Mouse (Mus musculus) monocyte, adult 59 days (primary cell): ENCODE data around the gene Fip1l1. TPM values are rescaled to one million over a fixed set of nuclear protein-coding genes. Genes with fewer than 3 reads are reported as not detected.

Source experiments
- total RNA-seq, 2 experiments: library from RNA; stranded (reverse); gene quantifications; one replicate each; pipeline ENCODE4 v1.2.4; 2023

The Fip1l1 gene
- total RNA-seq = 10 to 100 TPM; 74.0 to 80.2 TPM

GRCm38 (mm10) chr5:74535240-74536021, at the start of gene Fip1l1:
Gene Fip1l1 (plus strand): TSS chr5:74535449.

GRCm38 (mm10) chr5:74531630-74532280, 3.5 kb upstream of the Fip1l1 start, which contains the start of gene Scfd2:
Gene Scfd2 (minus strand): TSS chr5:74531759.

Other genes starting within 250 kb of the Fip1l1 start
- 10 to 100 TPM; 26.6 to 27.8 TPM for gene Scfd2, start 3.7 kb upstream of the Fip1l1 start, total RNA-seq
- not detected for gene Lnx1, start 167.5 kb downstream of the Fip1l1 start, total RNA-seq